Mouse (Mus musculus) bone marrow macrophage, adult 2 months (primary cell): Measurements from ENCODE around the gene Tra2b.
"Not testable (repeated sequence)": the region's sequence is repeated elsewhere in the genome, so short reads cannot be mapped to it uniquely, and the experiment has no call there.

Source experiments
- CTCF ChIP-seq: IDR thresholded peaks from 2 replicates; pipeline ENCODE4 v1.5.1; 2012; ENCODE audit warnings: low read depth, mild to moderate bottlenecking, low read length, moderate library complexity
- POLR2A ChIP-seq: IDR thresholded peaks from 2 replicates; pipeline ENCODE4 v1.6.1; 2012; ENCODE audit warnings: mild to moderate bottlenecking, low read depth, low read length, borderline replicate concordance

- not testable (repeated sequence) for TF ChIP-seq CTCF, POLR2A
Measured at GRCm38 (mm10) chr16:22238402-22238801, 27.4 kb downstream of the Tra2b start.
